Mouse (Mus musculus) liver, adult 2 months (tissue): ENCODE measurements around the gene Opn1sw.

Source experiments
- CTCF ChIP-seq: fragments of 200-500 bp; IDR thresholded peaks from 2 replicates; pipeline ENCODE4 v1.5.1; 2011; ENCODE audit warnings: low read depth, low read length, control low read depth
- POLR2A ChIP-seq: fragments of 200-500 bp; IDR thresholded peaks from 2 replicates; pipeline ENCODE4 v1.6.1; 2011; ENCODE audit warnings: low read length, control low read depth; ENCODE audit not compliant: insufficient read depth; ENCODE audit errors: extremely low read depth

GRCm38 (mm10) chr6:29388606-29389080, 375 bp upstream of the Opn1sw start:
- no peak for TF ChIP-seq CTCF
- no peak for TF ChIP-seq POLR2A
